Mouse (Mus musculus): ENCODE measurements around the gene Atxn7l1. TPM values are rescaled to one million over a fixed set of nuclear protein-coding genes. Genes with fewer than 3 reads are reported as not detected.

Atxn7l1 gene
- total RNA-seq, 2 experiments from 2014 or later = 15.2 to 16.9 TPM

- no peak for DNase-seq (ENCODE audit: low spot score)
Observed at GRCm38 (mm10) chr12:33225117-33225541, 77.6 kb downstream of the Atxn7l1 start.

- DNase-seq (ENCODE audit: low spot score) = no peak
Observed at GRCm38 (mm10) chr12:33225978-33226377, 78.5 kb downstream of the Atxn7l1 start.

- no peak for DNase-seq (ENCODE audit: low spot score)
Observed at GRCm38 (mm10) chr12:33226596-33226995, 79.1 kb downstream of the Atxn7l1 start.

GRCm38 (mm10) chr12:33235314-33235713 lies 87.8 kb downstream of the Atxn7l1 start:
- DNase-seq (ENCODE audit: low spot score) = no peak

- peak; percentile 55 for DNase-seq (ENCODE audit: low spot score)
Observed at GRCm38 (mm10) chr12:33235771-33236323, 88.4 kb downstream of the Atxn7l1 start.

GRCm38 (mm10) chr12:33236344-33237049 lies 89.0 kb downstream of the Atxn7l1 start:
- DNase-seq (ENCODE audit: low spot score) = no peak

- no peak for DNase-seq (ENCODE audit: low spot score)
Observed at GRCm38 (mm10) chr12:33237108-33237507, 89.6 kb downstream of the Atxn7l1 start.

- no peak for DNase-seq (ENCODE audit: low spot score)
Observed at GRCm38 (mm10) chr12:33242679-33243078, 95.2 kb downstream of the Atxn7l1 start.

- peak; percentile 55 for DNase-seq (ENCODE audit: low spot score)
Observed at GRCm38 (mm10) chr12:33244132-33244875, 96.8 kb downstream of the Atxn7l1 start.

- DNase-seq (ENCODE audit: low spot score) = no peak
Observed at GRCm38 (mm10) chr12:33245455-33245854, 98.0 kb downstream of the Atxn7l1 start.

GRCm38 (mm10) chr12:33246878-33247277 lies 99.4 kb downstream of the Atxn7l1 start:
- no peak for DNase-seq (ENCODE audit: low spot score)

GRCm38 (mm10) chr12:33250197-33250596 lies 102.7 kb downstream of the Atxn7l1 start:
- no peak for DNase-seq (ENCODE audit: low spot score)

- no peak for DNase-seq (ENCODE audit: low spot score)
Observed at GRCm38 (mm10) chr12:33251399-33251798, 103.9 kb downstream of the Atxn7l1 start.

GRCm38 (mm10) chr12:33252621-33253020 lies 105.1 kb downstream of the Atxn7l1 start:
- no peak for DNase-seq (ENCODE audit: low spot score)

GRCm38 (mm10) chr12:33253206-33253605 lies 105.7 kb downstream of the Atxn7l1 start:
- no peak for DNase-seq (ENCODE audit: low spot score)

- no peak for DNase-seq (ENCODE audit: low spot score)
Observed at GRCm38 (mm10) chr12:33255256-33255655, 107.8 kb downstream of the Atxn7l1 start.

GRCm38 (mm10) chr12:33256426-33256825 lies 108.9 kb downstream of the Atxn7l1 start:
- peak; percentile 66 for DNase-seq (ENCODE audit: low spot score)

GRCm38 (mm10) chr12:33258995-33259529 lies 111.6 kb downstream of the Atxn7l1 start:
- no peak for DNase-seq (ENCODE audit: low spot score)

GRCm38 (mm10) chr12:33260575-33260974 lies 113.1 kb downstream of the Atxn7l1 start:
- no peak for DNase-seq (ENCODE audit: low spot score)

GRCm38 (mm10) chr12:33265877-33266276 lies 118.4 kb downstream of the Atxn7l1 start:
- DNase-seq (ENCODE audit: low spot score) = no peak

- no peak for DNase-seq (ENCODE audit: low spot score)
Observed at GRCm38 (mm10) chr12:33267965-33268364, 120.5 kb downstream of the Atxn7l1 start.

GRCm38 (mm10) chr12:33269743-33270142 lies 122.2 kb downstream of the Atxn7l1 start:
- DNase-seq (ENCODE audit: low spot score) = peak; percentile 45

Data from gastrocnemius, adult 18-20 months (tissue).